Mouse (Mus musculus): ENCODE measurements around the gene Camk2d. TPM values are rescaled to one million over a fixed set of nuclear protein-coding genes. Genes with fewer than 3 reads are reported as not detected.
A peak's percentile ranks its signal among the peaks of the same experiment; 100 is the strongest.

Camk2d gene
- polyA plus RNA-seq, 1 experiment from 2014 or later, result 125 TPM

DNA sequence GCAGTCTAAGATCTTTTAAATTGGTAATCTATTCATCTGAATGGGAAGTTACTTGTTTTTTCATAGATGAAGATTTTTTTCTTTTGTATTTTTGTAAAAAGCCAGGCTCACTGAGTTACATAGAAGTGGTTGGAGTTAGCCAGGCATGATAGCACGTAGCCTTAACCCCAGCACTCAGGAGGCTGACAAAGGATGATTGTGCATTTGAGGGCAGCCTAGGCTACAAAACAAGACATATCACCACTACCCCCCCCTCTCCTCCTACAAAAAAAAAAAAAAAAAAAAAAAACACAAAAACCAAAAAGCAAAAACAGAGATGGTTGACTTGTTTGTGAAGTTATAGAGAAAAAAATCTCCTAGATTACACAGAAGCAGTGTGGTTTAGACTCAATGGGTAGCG, 92.4 kb downstream of the Camk2d start:
- Histone ChIP-seq H3K4me3 (no peak overlapping the region), H3K36me3 (no peaks in the 10 kb centered on the region), H3K9ac (no peak overlapping the region), H3K4me2 (no peak overlapping the region), H3K27me3 (replicated peaks) (no peaks in the 10 kb centered on the region), H3K9me3 (replicated peaks) (no peaks in the 10 kb centered on the region), H3K4me1 (replicated peaks) (peaks cover 29% of the 10 kb centered on the region), H3K27ac (ENCODE audit: poor library complexity, severe bottlenecking) (no peak overlapping the region)
- WGBS, result 78% methylated on average over 2 of the region's 2 CpGs
- ATAC-seq (ENCODE audit: insufficient number of reproducible peaks, low FRiP score), result no peak

DNA sequence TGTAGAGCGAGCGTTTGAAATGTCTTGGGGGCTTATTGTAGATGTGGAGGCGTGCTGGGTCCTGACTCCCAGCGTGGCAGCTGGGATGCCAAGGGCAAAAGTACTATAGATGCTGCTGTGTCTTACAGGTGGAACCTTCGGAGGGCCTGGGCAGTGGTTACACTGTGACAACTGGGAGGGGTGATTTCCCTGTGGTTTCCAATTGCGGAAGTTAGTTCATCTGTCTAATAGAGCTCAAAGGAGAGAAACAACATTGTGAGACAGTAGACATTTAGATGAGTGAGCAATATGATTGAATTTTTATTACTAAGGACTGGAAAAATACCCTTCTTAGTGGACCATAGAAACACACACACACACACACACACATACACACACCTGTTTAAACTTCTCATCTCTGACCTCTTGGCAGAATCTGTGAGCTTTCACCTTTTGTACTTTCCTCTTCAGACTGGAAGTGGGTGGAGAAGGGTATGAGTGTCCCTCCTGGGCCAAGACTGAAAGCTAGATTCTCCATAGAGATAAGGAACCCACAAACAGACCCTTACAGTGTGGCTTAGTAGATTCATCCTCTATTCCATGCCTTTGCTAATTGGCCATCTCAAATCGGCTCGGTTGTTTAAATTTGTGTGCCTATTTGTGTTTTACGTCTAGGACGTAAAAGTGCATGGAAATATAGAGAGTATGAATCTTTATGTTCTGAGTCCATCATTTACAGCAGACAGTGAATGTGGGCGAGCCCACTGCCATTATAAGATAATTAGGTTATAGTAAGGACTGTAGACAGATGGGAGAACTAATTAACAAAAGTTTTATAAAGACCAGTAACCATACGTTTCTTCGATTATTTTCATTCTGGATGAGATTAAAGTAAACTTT, 94.8 kb downstream of the Camk2d start:
- Histone ChIP-seq H3K4me3 (no peak overlapping the region), H3K9me3 (replicated peaks) (no peaks in the 10 kb centered on the region), H3K27me3 (replicated peaks) (no peaks in the 10 kb centered on the region), H3K4me1 (replicated peaks) (peaks cover 34% of the 10 kb centered on the region), H3K9ac (no peak overlapping the region), H3K36me3 (no peaks in the 10 kb centered on the region), H3K4me2 (no peak overlapping the region), H3K27ac (ENCODE audit: poor library complexity, severe bottlenecking) (no peak overlapping the region)
- WGBS, result 86% methylated on average over 13 of the region's 13 CpGs
- no peak for ATAC-seq (ENCODE audit: insufficient number of reproducible peaks, low FRiP score)

DNA sequence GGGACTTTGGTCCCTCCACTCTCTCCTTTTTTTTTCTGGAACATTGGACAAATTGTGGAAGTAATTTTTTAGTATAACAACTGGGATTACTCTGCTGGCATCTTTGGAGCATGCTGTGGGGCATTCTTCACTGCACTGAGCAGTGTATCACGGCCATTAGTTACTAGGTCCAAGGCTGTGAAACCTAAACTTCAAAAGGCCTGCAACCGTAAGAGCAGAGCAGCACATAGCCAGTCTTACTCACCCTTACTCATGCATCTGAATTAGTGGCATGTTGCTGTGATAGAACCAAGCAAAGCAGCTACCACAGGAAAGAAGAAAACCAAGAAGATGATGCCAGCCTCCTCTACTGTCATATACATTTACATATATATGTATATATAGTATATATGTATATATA, 95.5 kb downstream of the Camk2d start:
- 72% methylated on average over 2 of the region's 2 CpGs for WGBS
- Histone ChIP-seq H3K9me3 (replicated peaks) (no peaks in the 10 kb centered on the region), H3K9ac (no peak overlapping the region), H3K4me3 (no peak overlapping the region), H3K27ac (ENCODE audit: poor library complexity, severe bottlenecking) (no peak overlapping the region), H3K27me3 (replicated peaks) (no peaks in the 10 kb centered on the region), H3K36me3 (no peaks in the 10 kb centered on the region), H3K4me1 (replicated peaks) (peaks cover 33% of the 10 kb centered on the region), H3K4me2 (no peak overlapping the region)
- ATAC-seq (ENCODE audit: insufficient number of reproducible peaks, low FRiP score), result no peak

- WGBS, result 61% methylated on average over 8 of the region's 8 CpGs
- H3K9me3 ChIP-seq (replicated peaks), result no peaks in the 10 kb centered on the region
- peak overlapping the region; percentile 49 for H3K4me2 ChIP-seq
- H3K27ac ChIP-seq (ENCODE audit: poor library complexity, severe bottlenecking), result peak overlapping the region; percentile 79
- H3K4me3 ChIP-seq, result no peak overlapping the region
- peaks cover 32% of the 10 kb centered on the region for H3K4me1 ChIP-seq (replicated peaks)
- no peaks in the 10 kb centered on the region for H3K36me3 ChIP-seq
- no peaks in the 10 kb centered on the region for H3K27me3 ChIP-seq (replicated peaks)
- no peak for ATAC-seq (ENCODE audit: insufficient number of reproducible peaks, low FRiP score)
- peak overlapping the region; percentile 32; the same call in 1 of the 2 replicates for H3K9ac ChIP-seq
Measured at GRCm38 (mm10) chr3:126692797-126693196, 96.7 kb downstream of the Camk2d start.

GRCm38 (mm10) chr3:126693302-126693701, 97.2 kb downstream of the Camk2d start:
- H3K4me2 ChIP-seq, result peak overlapping the region; percentile 49
- H3K4me1 ChIP-seq (replicated peaks), result peaks cover 35% of the 10 kb centered on the region
- no peak overlapping the region for H3K4me3 ChIP-seq
- no peaks in the 10 kb centered on the region for H3K36me3 ChIP-seq
- H3K9me3 ChIP-seq (replicated peaks), result no peaks in the 10 kb centered on the region
- H3K27me3 ChIP-seq (replicated peaks), result no peaks in the 10 kb centered on the region
- no peak for ATAC-seq (ENCODE audit: insufficient number of reproducible peaks, low FRiP score)
- 39% methylated on average over 7 of the region's 7 CpGs for WGBS
- peak overlapping the region; percentile 32; the same call in 1 of the 2 replicates for H3K9ac ChIP-seq
- peak overlapping the region; percentile 79 for H3K27ac ChIP-seq (ENCODE audit: poor library complexity, severe bottlenecking)

DNA sequence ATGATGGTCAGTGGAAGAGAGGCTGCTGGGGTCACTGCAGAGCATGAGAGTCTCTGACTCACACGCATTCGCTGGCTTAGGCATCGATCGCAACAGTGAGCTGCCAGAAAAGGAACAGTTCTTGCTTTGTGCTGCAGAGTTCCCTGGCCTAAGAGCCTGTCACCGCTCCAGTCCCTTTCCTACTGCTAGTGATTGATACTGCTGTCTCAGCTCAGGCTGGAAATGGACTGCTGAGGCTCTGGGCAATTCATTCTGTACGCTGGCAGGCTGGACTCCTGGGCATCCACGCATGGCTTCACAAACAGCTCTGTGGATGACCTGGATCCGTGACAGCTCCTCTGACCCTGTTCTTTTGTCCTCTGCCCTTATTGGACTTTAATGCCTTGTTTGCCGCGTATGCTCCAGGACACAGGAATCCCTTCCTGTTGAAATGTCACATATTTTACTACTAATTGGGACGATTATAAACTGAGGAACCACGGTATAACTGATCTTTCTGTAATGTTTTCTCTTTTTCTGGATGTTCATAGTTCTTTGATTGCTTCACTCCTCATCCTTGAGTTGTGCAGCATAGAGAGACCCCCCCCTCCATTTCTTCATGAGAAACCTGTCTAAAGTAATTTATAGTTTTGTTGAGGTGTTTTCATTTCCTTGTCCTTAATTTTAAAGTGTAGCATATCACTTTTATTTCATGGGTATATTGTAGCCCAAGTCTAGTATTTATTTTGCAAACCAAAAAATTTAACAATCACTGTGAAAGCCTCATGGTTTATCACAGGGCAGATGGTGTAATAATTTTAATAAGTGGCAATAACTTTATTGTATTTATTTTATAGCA, 99.6 kb downstream of the Camk2d start:
- Histone ChIP-seq H3K9me3 (replicated peaks) (no peaks in the 10 kb centered on the region), H3K36me3 (no peaks in the 10 kb centered on the region), H3K9ac (peak overlapping the region; percentile 45; the same call in 1 of the 2 replicates), H3K4me2 (peak overlapping the region; percentile 45), H3K27me3 (replicated peaks) (no peaks in the 10 kb centered on the region), H3K27ac (ENCODE audit: poor library complexity, severe bottlenecking) (peak overlapping the region; percentile 90), H3K4me3 (no peak overlapping the region), H3K4me1 (replicated peaks) (peaks cover 52% of the 10 kb centered on the region)
- 35% methylated on average over 12 of the region's 12 CpGs for WGBS
- 0 out of 2 replicates have a peak, but pooled peaks have one; percentile 38 for ATAC-seq (ENCODE audit: insufficient number of reproducible peaks, low FRiP score)

DNA sequence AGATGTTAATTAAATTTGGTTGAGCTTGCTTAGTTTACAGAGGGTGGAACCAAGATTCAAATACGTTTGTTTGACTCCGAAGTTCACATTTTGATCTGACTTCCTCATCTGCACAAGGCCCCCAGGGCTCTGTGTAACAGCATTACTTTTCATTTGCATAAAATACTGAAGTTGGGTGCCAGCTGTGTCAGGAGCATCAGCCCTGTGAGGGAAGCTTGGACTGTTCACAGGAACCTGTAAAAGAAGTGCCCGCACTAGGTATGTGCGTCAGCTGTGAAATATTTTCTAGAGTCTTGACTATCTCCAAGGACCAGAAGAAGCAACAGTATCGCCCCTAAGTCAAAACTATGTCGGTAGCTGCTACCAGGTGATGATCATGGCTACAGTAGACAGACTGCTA, 100.5 kb downstream of the Camk2d start:
- H3K4me1 ChIP-seq (replicated peaks), result peaks cover 60% of the 10 kb centered on the region

GRCm38 (mm10) chr3:126699740-126700139, 103.6 kb downstream of the Camk2d start:
- Histone ChIP-seq H3K4me3 (no peak overlapping the region), H3K4me1 (replicated peaks) (peaks cover 43% of the 10 kb centered on the region), H3K36me3 (no peaks in the 10 kb centered on the region), H3K27ac (ENCODE audit: poor library complexity, severe bottlenecking) (peak overlapping the region; percentile 41; the same call in 1 of the 2 replicates), H3K4me2 (no peak overlapping the region), H3K27me3 (replicated peaks) (no peaks in the 10 kb centered on the region), H3K9me3 (replicated peaks) (no peaks in the 10 kb centered on the region), H3K9ac (no peak overlapping the region)
- no peak for ATAC-seq (ENCODE audit: insufficient number of reproducible peaks, low FRiP score)
- whole genome bisulfite sequencing, result 55% methylated on average over 3 of the region's 3 CpGs

More for the DNA sequence above, 100.5 kb downstream of the Camk2d start:
- Histone ChIP-seq H3K36me3 (no peaks in the 10 kb centered on the region), H3K27ac (ENCODE audit: poor library complexity, severe bottlenecking) (no peak overlapping the region), H3K4me3 (no peak overlapping the region), H3K9ac (no peak overlapping the region), H3K27me3 (replicated peaks) (no peaks in the 10 kb centered on the region), H3K9me3 (replicated peaks) (no peaks in the 10 kb centered on the region), H3K4me2 (no peak overlapping the region)
- WGBS, result 80% methylated on average over 6 of the region's 6 CpGs
- no peak for ATAC-seq (ENCODE audit: insufficient number of reproducible peaks, low FRiP score)

DNA sequence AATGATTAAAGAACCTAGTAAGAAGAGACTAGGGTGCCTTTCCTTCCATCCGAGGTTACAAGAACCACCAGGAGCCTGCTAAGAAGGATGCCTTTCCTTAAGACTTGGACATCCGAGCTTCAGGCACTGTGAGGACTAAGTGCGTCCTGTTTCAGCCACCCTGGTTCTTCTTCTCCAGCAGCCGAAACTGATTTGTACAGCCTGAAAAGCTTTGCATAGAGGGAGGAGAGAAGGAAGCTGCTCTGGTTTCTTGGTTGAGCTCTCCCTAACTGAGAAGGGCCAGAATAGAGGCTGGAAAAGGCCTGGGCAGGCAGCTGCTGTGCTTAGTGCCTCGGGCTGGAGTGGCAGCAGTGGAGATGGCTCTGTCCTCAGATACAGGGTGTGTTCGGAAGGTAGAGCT, 105.0 kb downstream of the Camk2d start:
- peaks cover 38% of the 10 kb centered on the region for H3K4me1 ChIP-seq (replicated peaks)
- H3K27ac ChIP-seq (ENCODE audit: poor library complexity, severe bottlenecking), result peak overlapping the region; percentile 51

GRCm38 (mm10) chr3:126701586-126701985, 105.5 kb downstream of the Camk2d start:
- Histone ChIP-seq H3K27ac (ENCODE audit: poor library complexity, severe bottlenecking) (peak overlapping the region; percentile 51), H3K9me3 (replicated peaks) (no peaks in the 10 kb centered on the region), H3K4me2 (no peak overlapping the region), H3K4me3 (no peak overlapping the region), H3K36me3 (peaks cover 3% of the 10 kb centered on the region), H3K27me3 (replicated peaks) (no peaks in the 10 kb centered on the region), H3K9ac (no peak overlapping the region), H3K4me1 (replicated peaks) (peaks cover 37% of the 10 kb centered on the region)
- no peak for ATAC-seq (ENCODE audit: insufficient number of reproducible peaks, low FRiP score)
- WGBS, result 70% methylated on average over 6 of the region's 6 CpGs

More for the DNA sequence above, 105.0 kb downstream of the Camk2d start:
- WGBS, result 69% methylated on average over 6 of the region's 6 CpGs
- Histone ChIP-seq H3K9ac (no peak overlapping the region), H3K9me3 (replicated peaks) (no peaks in the 10 kb centered on the region), H3K36me3 (no peaks in the 10 kb centered on the region), H3K4me3 (no peak overlapping the region), H3K4me2 (no peak overlapping the region), H3K27me3 (replicated peaks) (no peaks in the 10 kb centered on the region)
- ATAC-seq (ENCODE audit: insufficient number of reproducible peaks, low FRiP score), result no peak

DNA sequence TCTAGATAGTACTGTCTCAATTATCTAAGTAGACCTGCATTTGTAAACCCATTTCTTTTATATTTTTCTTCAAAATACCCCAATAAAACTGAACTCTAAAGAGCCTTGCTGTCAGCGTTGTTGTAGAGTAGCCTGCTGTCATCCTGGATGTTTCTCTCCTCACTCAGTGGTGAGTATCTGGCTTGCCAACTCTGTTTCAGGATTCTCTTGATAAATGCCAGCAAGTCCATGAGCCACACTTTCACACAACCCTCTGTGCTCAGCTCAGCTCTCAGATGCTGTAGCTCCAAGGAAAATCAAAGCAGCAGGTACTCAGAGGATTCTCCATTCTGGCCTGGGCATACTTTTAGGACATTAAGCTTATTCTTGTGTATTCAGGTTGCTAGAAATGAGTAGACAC, 109.4 kb downstream of the Camk2d start:
- H3K9ac ChIP-seq, result no peak overlapping the region
- H3K4me2 ChIP-seq, result no peak overlapping the region
- no peak overlapping the region for H3K4me3 ChIP-seq
- H3K9me3 ChIP-seq (replicated peaks), result no peaks in the 10 kb centered on the region
- peaks cover 17% of the 10 kb centered on the region for H3K4me1 ChIP-seq (replicated peaks)
- H3K27me3 ChIP-seq (replicated peaks), result no peaks in the 10 kb centered on the region
- peak overlapping the region; percentile 57; the same call in 1 of the 2 replicates for H3K27ac ChIP-seq (ENCODE audit: poor library complexity, severe bottlenecking)
- H3K36me3 ChIP-seq, result peaks cover 3% of the 10 kb centered on the region
- no peak for ATAC-seq (ENCODE audit: insufficient number of reproducible peaks, low FRiP score)
- 68% methylated on average over 1 of the region's 1 CpGs for WGBS

Measured in heart, embryonic 12.5 days (tissue).